Mouse (Mus musculus) WW6 (cell line): Measurements from ENCODE around the gene Adap2.
"Not testable (repeated sequence)": the region's sequence is repeated elsewhere in the genome, so short reads cannot be mapped to it uniquely, and the experiment has no call there.

ENCODE experiments used
- DNase-seq: peaks from one replicate; pipeline ENCODE4 v3.0.0-alpha.2; 2013; ENCODE audit warnings: low read depth, low spot score

Adap2 gene

DNA sequence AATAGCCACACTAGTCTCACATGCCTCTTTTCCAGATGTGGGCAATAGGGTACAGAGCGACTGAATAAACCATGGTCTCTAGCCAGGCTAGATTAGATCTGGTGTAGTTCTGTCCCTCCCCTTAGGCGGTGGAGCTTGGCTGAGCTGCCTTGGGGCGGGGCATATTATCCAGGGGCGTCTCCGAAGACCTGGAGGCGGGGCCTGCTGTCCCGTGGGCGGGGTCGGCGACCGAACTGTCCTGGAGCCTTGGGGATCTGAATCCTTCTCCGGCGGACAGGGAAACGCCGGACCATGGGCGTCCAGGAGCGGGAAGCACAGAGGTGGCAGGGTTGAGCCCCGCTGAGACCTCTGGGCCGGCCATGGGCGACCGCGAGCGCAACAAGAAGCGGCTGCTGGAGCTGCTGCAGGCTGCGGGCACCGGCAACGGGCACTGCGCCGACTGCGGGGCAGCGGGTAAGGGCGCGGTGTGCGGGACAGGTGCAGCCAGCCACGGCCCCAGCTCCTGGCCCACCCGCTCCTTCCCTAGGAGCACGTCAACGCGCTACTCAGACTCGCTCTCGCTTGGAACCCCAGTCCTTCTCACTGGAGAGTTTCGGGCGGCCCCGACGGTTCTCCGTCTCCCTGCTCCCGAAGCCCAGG is at the start of gene Adap2:
Gene Adap2, plus strand, starts transcription at position 249 of the 639 bp plus-strand sequence.
- DNase-seq: peak; percentile 89

DNA sequence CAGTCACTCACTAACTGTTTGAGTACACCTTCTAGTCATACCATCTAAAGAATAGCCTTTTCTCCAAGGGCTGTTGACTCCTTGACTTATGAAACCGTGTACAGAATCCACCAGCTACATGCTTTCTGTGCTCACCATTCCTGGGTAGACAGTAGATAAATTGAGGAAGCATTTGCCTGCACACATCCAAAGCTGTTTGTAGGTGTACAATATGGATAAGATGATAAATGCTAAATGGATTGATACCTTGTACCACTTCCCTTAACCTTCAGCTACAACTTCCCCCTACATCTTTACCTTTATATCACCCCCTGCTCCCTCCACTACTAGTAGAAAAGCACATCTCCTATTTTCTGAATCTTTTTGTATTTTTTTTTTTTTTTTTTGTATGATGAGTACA is 49.5 kb upstream of the Adap2 start:
- no peak for DNase-seq

DNA sequence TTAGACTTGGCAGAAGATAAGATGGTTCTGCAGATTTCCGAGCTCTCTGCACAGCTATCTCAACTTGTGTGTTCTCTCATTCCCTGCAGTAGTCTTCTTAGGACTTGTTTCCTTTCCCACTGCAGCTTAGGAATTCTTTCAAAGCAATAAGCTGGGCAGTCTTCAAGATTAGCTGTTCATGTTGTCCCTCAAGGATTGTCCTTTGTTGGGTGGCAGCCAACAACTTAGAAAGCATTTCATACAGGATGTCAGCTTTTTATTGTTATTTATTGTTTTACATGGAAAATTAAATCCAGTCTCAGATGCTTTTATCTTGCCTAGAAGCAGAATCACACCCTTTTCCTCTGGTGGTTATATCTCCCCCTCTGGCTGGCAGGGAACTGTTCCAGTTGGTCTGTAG is 37.5 kb upstream of the Adap2 start:
- no peak for DNase-seq

DNA sequence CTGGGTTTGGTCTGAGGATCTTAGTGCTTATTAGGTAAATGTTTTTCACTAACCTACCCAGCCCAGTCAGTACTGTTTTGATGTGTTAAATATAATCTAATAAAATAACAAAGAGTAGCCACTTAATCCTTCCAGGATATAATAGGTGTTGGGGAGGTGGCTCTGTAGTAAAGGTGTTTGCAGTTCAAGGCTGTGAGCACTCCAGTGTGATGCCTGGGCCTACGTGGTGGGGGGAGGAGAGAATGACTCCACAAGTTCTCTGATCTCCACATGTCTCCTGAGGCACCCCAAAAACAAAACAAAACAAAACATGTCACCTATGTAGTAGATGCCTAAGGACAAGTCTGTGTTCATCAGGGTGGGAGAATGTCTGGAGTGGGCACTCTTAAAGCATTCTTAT is 21.9 kb upstream of the Adap2 start:
- peak; percentile 84 for DNase-seq

DNA sequence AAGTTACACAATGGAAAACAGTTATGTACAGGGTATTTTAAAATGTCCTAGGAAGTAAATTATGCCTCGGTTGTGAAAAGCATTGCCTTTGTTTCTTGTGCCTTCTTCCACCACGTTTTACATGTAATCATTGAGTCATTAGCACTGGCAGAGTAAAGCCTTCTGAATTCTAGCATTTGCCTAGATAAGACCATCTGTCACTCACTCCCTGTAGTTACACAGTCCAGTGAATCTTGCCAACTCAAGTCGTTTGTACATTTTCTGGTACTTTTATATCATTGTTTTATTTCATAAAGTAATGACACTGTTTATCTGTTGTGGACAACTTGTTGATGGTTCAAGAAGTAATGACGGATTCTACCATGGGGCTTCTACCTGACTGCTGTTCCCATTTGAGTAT is 19.2 kb upstream of the Adap2 start:
- DNase-seq: no peak

DNA sequence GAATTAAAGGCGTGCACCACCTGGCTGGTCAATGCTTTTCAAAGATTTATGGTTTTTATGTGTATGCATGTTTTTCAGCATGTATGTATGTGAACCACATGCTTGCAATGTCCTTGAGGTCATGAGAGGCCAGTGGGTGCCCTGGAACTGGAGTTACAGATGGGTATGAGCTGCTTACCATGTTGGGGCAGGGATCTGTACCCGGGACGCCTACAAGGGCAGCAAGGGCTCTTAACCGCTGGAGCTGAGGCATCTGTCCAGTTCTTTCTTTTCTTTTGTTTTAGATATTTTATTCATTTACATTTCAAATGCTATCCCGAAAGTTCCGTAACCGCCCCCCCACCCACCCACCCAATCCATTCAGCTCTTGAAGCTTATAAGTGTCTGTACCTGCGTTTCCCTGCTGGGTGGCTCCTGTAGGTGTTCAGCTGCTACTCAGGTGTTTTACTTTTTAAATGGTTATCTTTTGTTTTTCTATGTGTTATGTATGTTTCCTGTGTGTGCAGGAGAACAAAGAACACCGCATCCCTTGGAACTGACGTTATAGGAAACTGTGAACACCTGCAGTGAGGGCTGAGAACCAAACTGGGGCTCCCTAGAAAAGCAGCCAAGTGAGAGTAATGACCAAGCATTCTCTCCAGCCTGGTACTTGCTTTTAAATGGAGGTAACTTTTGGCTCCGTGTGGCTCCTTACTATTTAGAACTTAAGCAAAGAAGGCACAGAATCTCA is 17.8 kb upstream of the Adap2 start:
- no peak for DNase-seq

DNA sequence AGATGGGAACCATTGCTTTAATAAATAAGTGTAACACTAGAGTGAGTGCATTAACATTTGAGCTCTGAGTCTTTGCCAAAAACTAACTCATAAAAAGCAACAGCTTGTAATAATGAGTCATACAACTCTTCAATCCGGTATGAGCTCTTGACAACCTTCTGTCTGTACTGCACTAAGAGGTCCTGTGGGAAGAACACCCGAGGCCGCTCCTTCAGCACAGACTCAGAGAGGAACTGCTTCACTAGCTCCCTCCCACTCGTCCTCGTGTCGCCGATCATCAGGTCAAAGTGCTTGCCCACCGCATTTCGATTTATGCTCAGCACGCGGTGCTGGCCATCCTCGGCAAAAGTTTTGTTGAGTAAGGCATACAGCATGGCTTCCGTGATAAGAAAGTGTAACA is 17.1 kb upstream of the Adap2 start:
- no peak for DNase-seq

DNA sequence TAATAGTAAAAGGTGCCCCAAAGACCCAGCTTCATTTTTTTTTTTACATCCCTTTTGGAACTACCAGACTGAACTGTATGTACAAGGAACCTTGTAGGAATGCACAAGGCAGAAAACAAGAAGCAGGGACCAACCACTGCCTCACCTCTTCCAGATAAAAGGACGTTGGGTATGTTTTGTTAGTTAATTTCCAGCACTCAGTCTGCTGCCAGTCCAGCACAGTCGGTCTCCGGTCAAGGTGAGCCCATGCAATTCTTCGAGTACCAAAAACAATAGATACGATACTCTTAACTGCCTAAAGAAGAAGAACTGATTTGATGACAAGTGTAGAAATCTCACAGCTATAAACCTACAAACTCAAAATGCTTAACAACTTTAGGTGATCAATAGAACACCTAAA is 16.1 kb upstream of the Adap2 start:
- no peak for DNase-seq

DNA sequence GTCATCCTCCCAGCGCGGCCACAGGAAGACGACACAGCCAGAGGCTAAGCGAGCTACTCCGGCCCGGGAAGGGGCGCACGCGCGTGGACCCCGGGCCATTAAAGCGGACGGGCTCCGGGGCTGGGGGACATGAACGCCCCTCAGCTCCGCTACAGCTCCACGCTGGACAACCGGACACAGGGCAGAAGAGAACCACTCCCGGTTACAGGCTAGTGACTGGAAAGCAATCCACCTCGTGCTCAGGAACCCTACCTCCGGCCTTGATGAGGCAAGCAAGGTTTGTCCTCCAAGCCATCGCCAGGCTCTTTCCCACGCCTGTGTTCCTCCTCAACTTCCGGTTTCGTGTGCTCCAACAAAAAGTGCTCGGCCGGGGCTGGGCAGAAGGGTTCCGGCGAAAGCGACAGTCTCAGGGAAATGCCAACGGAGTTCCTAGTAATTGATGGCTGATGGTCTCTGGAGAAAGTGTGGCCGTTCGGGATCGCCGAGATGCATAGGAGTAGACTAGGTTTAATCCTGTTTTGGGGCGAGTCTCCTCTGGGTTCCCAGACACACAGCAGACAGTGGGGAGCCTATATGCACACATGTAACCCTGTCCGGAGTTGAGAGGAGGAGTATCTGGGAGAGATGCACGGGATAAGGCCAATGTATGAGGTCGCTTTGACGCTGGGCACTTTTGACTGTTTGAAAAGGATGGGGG is 11.9 kb upstream of the Adap2 start, which contains the start of gene Tefm:
Gene Tefm, minus strand, starts transcription at position 351 of the 697 bp plus-strand sequence.
- DNase-seq: peak; percentile 89

DNA sequence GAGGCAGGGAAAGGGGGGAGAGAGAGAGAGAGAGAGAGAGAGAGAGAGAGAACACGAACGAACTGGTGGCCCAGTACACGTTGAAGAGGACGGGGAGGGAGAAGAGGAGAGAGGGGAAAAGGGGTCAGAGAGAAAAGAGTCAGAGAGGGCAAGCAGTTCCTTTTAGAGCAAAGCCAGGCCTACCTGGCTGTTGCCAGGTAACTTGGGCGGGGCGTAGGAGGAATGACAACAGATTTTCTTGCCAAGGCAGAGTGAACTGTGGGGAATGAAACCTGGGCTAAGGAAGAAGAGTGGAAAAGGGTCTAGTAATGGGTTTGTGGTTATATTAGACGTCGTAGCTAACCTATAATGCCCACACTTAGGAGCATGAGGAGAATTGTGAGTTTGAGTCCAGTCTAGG is 11.0 kb upstream of the Adap2 start:
- no peak for DNase-seq

DNA sequence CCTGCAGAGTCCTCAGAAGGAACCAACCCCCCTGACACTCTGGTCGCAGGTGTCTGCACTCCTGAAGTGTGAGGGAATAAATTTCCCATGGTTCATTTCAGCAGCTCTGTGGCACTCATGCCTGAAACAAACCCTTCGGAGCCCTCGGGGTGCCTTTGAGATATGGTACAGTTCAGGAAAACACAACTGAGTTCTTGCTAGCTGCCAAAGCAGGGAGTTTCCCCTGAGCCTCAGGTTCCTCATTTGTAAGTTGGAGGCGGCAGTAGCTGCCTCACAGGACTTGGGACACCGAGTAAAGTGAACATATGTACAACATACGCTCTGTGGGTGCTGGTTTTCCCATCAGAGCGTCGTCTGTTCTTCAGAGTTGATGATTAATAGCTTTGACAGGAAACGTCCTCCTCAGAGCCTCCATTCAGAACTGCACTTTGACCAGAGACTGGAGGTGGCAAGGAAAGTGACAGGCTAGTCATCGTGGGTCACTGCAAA is 8.1 kb upstream of the Adap2 start:
- no peak for DNase-seq

DNA sequence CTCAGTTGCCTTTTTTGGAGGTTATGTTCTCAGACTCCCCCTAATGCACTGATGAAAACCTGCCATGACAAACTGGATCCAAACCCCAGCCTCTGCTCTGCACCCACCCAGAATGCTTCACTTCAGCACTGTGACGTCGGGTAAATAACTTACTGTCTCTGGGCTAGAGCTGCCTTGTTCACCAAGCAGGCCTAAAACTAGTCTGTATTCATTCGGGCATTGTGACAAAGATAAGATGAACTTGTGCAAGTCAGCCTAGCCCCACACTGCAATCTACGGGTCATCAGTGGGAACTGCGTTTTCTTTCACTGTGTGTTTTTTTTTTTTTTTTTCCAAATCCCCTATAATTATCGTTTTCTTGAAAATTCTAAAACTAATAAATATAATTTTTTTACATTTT is 6.2 kb upstream of the Adap2 start:
- DNase-seq: no peak

DNA sequence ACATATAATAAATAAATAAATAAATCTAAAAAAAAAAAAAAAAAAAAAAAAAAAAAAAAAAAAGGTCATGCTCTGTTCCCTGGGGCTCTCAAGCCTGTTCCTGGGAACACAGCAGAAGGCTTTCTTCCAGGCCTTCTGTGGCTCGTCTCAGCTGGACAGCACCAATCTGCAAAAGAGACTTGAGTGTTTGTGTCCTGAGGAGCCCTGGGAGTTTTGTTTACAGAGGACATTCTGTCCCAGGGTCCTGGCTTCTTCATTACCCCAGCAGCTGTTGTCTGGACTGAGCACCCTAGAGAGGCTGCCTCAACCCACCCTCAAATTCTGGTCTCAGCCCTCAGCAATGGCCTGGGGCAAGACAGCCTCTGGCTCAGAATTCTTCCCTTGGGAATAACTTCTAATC is 5.6 kb upstream of the Adap2 start:
- no peak for DNase-seq

DNA sequence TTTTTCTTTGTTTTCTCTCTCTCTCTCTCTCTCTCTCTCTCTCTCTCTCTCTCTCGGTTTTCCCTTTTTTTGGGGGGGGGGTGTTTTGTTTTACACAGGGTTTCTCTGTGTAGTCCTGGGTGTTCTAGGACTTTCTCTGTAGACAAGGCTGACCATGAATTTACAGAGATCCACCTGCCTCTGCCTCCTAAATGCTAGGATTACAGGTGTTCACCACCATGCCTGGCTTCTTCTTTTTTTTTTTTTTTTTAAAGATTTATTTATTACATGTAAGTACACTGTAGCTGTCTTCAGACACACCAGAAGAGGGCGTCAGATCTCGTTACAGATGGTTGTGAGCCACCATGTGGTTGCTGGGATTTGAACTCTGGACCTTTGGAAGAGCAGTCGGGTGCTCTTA is 4.9 kb upstream of the Adap2 start:
- DNase-seq: not testable (repeated sequence)

DNA sequence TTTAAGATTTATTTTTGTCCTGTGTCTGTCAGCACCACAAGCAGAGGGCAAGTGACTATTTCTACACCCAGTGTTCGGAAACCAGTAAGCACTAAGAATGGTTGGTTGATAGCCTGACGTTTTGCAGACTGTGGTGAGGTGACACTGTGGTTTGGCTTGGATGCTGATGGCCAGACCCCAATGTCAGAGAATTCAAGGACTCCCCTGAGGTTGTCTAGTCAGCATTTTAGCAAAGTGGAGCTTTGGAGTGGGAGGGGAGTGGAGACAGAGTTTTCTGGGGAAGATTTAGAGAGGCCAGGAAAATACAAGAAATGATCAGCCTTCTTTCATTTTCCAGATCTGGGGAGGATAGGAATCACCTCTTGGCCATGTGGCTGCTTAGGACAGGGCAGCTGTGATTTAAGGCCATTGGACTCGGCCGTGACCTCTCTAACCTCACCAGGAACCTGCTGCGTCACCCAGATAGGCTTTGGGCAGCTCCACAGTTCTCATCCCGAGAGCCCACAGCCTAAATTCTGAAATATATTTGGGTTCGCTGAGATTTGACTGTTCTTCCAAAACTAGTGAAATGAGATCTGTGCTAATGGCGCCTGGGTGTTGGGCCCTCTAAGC is 4.4 kb upstream of the Adap2 start:
- no peak for DNase-seq

DNA sequence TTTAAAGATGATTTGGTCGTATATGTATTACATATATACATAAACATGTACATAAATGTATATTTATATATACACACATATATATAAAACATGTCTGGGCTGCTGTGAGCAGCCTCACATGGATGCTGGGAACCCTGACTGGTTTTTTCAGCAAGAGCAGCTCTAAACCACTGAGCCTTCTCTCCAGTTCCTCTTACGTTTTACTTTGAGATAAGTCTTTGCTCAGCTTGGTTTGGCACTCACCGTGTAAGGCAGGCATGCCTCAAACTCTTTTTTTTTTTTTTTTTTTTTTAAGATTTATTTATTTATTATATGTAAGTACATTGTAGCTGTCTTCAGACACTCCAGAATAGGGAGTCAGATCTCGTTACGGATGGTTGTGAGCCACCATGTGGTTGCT is 3.3 kb upstream of the Adap2 start:
- no peak for DNase-seq

DNA sequence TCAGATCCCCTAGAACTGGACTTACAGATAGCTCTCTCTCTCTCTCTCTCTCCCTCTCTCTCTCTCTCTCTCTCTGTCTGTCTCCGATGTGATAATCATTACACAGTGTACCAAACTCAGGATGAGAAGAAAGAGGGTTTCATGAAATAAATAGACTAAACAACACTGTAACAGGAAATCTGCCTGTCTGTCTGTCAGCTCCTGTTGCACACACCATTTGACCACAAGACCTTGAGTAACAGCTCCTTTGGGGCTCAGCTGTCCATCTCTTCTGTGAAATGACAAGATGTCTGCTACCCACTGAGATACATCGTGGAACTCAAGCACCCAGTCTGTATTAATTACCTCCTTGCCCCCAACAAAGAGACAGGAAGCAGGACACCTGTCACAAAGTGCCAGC is 2.4 kb upstream of the Adap2 start:
- DNase-seq: no peak

DNA sequence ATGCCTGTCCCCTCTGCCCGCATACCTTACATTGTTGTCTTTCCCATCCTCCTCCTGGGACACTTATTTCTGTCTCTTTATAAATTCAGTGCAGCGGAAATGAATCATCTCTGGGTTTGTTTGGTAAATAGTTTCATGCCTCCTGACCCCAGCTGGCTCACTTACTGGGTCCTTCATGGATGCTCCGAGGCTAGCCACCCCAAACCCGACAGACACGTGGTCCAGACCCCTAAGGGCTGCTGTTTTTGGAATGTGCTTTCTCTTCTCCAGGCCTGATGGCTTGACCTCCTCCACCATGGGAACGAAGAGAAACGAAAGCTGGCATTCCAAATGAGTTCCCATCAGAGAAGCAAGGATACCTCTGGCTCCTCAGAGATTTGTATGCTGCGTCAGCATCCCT is 1.5 kb upstream of the Adap2 start:
- DNase-seq: no peak

DNA sequence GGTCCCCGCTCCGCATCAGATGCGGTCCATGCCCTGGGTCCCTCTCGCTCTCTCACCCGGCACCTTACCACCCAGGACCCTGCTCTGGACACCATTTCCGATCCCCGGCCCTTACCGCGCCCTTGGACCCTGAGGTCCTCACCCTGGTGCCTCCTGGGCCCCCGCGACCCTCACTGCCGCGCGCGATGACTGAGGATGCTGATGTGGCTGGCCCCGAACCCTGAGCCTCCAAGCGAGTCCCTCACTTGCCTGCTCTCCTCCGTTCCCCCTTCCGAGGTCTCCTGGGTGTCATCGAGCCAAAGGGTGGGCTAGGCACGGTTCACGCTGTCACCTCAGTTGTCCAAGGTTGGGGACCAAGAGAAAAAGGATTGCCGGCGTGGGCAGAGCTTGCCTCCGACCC is 596 bp downstream of the Adap2 start:
- DNase-seq: no peak

DNA sequence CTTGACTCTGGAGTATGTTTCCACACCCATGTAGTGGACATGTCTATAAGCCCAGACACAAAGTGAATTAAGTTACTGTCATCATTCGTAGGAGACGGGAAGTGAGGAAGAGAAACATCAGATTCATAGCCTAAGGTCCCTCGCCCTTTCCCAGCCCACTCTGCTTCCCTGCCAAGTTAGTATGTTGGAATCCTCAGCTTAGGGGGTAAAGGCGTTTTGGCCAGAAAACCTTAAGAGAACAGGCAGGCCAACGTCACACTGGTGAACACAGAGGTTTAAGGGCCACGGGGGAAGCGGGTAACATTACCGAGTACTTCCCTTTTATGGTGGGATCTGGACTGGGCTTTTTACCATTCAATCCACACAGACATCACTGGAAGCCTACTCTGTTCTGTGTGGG is 1.6 kb downstream of the Adap2 start:
- no peak for DNase-seq

DNA sequence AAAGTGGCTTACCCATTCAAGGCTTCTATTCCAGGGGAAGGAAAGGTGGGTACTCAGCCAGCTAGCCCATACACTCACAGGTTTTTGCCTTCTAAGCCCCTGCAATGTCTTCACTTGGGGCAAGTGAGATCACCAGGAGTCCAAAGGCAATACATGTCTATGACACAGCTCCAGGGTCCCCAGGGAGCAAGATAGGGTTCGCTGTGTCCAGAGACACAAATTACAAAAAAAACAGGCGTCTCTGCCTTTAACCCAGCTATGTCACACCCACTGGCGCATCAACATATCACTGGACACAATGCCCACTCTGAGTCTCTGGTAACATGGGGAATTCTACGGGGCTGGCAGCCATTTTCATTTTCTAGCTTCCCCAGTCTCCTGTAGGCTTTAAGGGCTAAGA is 2.1 kb downstream of the Adap2 start:
- no peak for DNase-seq

DNA sequence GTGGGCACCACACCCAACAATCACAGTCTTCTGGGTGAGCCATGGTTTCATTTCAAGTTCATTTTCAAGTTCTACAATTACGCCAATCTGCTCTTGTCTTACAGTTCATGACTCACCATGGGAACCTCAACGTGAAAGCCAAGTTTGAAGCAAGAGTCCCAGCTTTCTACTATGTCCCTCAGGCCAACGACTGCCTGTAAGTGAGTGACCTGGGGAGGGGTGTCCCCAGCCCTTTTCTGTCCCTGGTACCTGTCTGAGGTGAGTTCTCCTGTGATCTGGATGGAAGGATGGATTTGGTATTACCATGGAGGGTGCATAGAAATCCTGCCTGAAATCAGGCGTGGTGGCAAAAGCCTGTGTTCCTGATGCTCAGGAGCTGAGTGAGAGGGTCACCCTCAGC is 2.9 kb downstream of the Adap2 start:
- no peak for DNase-seq
